Mouse (Mus musculus): ENCODE measurements around the gene Prune1.
A peak's percentile ranks its signal among the peaks of the same experiment; 100 is the strongest.

The Prune1 gene

DNA sequence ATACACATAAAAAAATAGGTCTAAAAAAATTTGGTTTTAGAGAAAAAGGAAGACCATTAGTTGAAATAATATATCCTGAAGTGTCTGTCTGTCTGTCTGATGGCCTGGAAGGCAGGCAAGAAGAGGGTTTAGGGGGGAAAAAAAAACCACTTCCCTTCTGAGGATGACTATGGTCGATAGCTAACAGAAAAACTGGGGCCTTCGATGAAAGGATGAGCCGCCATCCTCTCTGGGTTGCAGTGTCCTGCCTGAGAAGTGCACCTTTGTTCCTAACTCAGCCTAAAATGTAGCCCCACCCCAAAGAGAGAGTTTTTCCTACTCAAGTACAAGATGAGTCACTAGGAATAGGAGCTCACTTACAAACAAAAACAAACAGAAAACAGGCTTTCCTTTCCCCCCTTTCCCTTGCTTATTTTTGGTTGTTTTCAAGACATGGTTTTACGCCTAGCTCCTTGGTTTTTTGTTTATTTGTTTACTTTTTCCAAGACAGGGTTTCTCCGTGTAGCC, 5.4 kb downstream of the Prune1 start:
- no peak for DNase-seq (ENCODE audit: low spot score)

DNA sequence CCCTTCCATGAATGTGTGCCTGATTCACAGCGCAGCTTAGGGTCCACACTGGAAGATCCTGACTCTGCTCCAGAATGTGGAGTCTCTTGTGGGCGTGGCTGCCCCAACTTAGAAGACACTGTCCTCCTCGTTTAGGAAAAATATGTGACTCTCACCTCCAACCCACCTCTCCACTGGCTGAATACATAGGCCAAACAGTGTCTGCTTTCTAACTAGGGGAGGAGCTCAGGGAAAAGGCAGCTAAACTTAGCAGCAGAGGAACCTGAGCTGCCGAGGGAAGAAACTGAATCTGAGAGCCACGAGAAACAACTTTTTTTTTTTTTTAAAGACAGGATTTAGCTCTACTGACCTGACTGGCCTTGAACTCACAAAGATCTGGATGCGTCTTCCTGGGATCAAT, 6.7 kb downstream of the Prune1 start:
- no peak for DNase-seq (ENCODE audit: low spot score)

DNA sequence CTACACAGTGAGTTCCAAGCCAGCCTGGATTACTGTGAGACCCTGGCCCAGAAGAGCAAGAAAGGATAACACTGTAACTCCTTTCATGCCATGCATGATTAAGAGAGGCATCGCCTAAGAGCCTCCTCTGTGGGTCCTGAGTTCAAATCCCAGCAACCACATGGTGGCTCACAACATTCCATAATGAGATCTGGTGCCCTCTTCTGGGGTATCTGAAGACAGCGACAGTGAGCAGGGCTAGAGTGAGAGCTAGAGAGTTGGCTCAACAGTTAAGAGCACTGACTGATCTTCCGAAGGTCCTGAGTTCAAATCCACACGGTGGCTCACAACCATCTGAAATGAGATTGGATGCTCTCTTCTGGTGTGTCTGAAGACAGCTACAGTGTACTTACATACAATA, 7.4 kb downstream of the Prune1 start:
- no peak for DNase-seq (ENCODE audit: low spot score)

DNA sequence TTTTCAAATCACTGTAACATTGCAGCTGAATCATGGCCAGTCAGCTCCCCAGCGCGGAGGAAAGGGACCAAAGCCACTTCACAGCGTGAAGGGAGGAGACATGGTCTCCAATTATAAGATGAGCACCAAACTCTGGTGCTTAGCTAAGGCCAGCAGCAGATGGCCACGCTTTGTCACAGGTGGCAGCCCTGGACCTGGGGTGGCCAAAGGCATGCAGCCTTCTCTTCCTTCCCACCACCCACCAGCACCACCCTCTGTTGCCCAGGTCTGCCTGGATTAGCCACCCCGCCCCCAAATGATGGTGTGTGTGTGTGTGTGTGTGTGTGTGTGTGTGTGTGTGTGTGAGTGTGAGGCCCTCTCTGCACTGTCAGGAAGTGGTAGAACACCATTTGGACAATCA, 8.4 kb downstream of the Prune1 start:
- DNase-seq (ENCODE audit: low spot score) = no peak

DNA sequence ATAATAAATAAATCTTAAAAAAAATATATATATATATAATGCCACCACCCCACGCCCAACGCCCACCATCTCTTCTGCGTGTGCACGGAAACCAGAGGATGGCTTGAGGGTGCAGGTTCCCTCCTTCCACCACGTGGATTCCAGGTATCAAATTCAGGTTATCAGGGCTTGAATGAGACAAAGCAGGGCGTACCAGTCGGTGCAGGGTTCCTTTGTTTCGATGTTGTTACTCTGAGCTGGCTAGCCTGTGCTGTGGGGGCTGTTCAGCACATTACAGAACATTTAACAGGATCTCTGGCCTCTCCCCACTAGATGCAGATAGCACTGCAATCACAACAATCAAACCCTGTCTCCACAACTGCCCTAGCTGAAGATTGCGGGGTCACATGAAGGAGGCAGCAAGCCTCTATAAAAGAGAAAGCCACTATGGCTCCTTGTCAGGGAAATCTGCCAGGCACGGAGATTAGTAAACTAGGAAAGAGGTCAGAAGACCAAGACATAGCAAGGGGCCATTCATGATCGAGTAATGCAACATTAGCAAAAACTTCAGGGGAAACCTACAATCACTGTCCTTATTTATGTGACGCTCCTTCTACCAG, 11.0 kb downstream of the Prune1 start:
- DNase-seq (ENCODE audit: low spot score) = no peak

DNA sequence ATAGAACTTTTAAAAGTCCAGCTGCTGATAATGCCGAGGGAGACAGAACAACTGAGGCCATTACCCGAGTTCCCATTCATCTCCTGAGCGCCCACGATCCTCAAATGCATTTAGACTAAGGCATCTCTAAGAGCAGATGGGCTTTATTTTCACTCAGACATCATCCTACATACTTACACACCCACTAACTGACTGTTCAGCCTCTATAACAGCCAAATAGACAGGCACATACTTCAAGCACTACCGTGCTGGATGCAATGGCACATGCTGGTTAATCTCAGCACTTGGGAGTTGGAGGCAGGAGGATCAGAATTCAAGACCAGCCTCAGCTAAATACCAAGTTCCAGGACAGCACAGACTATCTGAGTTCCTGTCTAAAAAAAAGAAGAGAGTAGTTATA, 12.1 kb downstream of the Prune1 start:
- no peak for DNase-seq (ENCODE audit: low spot score)

DNA sequence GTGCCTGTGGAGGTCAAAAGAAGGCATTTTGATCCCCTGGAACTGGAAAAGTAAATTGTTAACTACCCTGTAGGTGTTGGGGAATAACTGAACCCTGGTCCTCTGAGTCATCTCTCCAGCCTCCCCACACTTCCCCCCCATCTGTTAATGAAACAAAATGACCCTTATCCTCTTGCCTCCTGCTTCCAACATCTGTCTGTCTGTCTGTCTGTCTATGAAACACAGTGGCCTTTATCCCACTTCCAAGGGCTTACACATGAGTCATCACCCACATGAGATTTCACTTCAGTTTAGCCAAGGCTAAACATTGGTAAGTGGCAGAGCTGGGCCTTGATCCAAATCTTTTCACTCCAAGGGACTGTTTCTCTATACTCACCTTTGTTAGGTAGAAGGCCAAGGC, 14.0 kb downstream of the Prune1 start:
- DNase-seq (ENCODE audit: low spot score) = no peak

DNA sequence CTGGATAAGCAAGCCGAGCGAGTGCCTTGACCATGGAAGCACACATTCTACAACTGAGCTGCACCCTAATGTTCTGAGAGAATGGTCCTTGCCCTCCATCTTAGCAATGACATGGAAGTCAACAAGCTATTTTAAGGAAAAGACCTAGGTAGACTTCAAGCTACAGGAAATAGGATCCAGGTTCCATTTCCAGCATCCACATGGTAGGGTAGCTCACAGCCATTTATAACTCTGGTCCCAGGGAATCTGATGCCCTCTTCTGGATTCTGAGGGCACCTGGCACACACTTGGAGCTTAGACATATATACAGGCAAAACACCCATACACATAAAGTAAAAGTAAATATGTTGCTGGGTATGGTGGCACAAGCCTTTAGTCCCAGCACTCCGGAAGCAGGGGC, 15.8 kb downstream of the Prune1 start:
- DNase-seq (ENCODE audit: low spot score) = no peak

DNA sequence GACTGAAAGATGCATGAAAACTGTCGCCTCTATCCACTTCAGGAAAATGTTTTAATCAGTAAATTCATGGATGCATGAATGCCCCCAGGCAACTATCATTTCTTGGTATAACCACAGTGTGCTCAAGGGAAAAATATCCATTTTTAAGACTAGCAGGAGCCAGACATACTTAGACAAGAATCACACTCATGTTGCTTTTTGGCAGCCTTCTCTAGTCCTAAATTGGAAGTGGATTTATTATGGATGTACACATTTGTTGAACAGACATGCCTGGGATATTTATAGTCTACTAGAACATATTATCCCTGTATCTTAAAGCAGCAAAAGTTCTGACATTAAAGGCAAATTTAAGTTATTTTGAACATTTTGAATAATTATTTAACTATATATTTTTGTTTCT, 17.2 kb downstream of the Prune1 start:
- DNase-seq (ENCODE audit: low spot score) = no peak

DNA sequence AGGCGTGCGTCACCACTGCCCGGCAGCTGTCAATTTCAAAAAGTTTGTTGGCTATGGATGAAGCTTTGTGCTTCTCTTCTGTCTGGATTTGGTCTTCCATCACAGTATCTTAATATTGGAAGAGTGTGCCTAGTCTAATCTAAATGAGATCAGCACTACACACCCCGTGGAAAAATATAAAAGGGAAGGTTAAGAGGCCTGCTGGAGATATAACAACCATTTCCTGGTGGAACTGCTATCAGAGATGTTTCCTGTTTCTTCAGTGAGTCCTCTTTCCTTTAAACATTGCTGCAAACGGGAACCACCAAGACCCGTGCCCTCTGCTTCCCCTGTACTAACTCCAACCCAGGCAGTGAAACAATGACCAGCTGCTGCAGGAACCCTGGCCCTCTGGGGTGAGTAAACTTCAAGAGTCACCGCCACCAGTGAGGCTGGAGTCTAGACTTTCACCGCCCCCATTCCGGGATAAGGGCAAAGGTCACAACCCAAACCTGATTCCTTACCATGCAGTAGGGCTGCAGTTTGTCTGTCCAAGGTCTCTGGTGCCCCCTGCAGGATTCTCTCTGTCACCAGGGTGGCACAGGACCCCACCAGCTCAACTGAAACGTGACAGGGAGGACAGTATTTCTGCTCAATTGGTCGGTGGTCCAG, 18.7 kb downstream of the Prune1 start:
- DNase-seq (ENCODE audit: low spot score) = no peak

DNA sequence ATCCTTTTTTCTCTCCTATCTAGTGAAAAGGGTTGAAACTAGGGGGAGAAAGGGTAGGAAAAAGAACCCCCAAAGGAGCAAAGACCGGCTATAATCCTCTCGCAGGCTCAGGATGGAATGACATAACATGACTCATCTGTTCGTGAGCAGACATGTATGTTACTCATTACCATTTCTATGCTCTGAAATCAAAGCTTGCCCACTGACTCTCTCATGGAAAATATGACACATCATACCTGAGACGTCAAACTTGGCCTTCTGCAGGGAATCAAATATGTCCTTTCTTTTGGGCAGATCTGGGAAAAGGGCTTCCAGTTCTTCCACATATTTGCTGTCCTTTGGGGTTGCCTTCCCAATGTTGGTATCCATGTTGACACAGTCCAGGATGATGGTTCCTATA, 19.9 kb downstream of the Prune1 start:
- no peak for DNase-seq (ENCODE audit: low spot score)

DNA sequence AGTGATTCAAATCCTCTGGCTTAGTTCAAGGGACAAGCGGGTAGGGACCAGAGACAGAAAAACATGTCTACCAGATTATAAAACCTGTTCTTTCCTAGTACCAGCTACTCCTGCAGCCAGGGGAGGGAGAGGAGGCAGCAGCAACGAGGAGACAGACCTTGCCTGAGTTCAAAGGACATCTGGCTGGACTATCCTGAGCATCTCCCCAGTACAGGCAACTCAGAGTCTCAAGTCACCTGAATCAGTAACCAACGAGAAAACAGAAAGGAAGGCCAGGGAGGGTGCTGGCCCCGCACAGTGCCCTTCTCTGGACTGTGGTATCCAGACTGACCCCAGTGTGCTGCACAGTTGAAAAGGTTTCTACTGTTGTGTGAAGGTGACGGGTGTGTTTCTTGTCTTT, 24.9 kb downstream of the Prune1 start:
- DNase-seq (ENCODE audit: low spot score) = no peak

DNA sequence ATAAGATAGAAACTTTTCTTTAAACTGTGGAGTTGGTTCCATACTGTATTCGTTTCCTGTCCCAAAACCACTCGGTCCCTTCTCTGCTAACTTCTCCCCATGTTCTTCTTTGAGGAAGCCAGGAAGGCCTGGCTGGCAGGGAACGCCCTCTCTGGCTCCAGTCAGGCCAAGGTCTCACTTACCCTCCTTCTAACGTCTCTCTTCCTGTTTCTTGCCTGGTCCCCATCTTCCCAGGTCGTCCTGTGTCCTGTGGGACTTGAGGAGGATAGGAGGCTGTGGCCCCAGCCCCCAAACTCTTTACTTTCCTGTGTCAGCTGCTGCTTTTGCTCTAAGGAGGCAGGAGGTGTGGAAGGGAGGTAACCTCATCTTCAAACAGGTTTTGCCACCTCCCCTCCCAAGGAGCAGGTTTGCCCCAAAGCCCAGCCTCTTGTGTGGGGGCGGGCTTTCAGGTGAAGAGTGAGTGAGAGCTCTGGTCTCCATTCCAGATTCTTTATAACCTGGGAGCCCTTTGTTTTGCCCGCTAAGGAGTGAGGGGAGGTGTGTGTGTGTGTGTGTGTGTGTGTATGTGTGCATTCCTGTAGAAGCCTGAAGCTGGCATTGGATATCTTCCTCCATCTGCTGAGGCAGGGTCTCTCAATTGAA, 31.0 kb downstream of the Prune1 start, which contains the start of gene Bnipl:
Bnipl (minus strand) TSS at position 411 of the 642 bp plus-strand sequence.
- DNase-seq (ENCODE audit: low spot score) = no peak

DNA sequence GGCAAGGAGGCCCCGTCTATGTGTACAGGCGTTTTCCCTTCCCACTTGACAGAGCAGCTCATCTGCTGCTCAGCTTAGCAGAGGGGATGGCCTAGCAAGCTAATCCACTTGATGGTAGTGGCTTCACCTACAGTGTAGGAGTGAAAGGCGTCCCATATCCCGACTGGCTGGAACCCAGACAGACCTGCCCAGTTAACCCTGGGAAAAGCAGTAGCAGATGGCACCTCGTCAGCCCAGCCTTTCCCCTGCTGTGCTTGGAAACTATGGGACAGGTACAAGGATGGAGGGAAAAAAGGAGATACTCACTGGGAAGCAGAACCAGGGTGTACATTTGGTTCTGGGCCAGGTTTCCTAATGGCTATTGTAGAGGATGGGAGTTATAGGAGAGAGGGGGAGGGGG, 31.5 kb downstream of the Prune1 start:
- DNase-seq (ENCODE audit: low spot score) = no peak

DNA sequence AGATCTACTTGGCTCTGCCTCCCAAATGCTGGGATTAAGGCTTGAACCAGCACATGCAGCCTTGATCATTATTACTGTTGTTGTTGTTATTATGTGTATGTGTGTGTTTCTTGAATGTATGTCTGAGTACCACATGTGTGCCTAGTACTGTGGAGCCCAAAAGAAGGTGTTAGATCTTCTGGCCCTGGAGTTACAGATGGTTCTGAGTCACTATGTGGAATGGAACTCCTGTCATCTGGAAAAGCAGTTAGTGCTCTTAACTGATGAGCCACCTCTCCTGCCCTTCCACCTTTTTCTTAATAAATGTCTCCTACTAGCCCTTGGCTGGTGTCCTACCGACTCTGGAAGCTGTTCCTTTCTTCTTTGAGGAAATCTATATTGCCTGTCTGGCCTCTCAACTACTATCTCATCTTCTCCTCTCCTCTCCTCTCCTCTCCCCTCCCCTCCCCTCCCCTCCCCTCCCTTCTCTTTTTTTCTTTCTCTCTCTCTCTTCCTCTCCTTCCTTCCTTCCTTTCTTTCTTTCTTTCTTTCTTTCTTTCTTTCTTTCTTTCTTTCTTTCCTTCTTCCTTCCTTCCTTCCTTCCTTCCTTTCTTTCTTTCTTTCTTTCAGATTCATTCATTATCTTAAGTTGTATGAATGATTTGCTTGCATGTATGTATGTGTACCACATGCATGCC, 34.1 kb downstream of the Prune1 start:
- no peak for DNase-seq (ENCODE audit: low spot score)

DNA sequence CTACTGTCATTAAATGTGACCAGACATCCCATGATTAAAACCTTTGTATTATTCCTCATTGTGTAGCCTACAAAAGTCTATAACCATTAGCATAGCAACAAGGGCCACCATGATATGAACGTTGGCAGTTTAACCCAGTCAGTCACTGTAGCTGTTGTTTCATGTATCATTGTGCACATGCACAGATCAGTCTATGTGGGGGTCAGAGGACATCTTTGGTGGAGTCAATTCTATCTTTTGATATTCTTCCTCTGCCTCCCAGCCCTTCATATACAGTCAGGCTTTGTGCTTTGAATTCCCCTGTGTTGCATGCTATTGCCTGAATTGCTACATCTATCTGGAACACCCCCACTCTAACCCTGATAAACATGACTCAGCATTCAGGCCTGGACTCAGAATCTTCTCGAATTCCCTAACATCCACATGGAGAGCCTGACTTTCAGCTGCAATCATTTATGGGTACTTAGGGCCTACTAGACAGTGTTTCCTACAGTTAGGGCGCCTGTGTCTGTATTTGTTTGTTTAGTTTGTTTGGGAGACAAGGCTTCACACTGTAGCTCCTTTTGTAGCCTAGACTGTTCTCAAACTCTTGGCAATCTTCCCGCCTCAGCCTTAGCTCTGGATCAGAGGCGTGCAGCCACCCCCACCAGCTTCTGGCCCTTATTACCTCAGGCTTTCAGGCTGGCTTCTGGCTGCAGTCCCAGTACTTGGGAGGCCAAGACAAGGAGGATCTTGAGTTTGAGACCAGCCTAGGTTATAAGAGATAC, 35.2 kb downstream of the Prune1 start:
- peak; percentile 66 for DNase-seq (ENCODE audit: low spot score)

DNA sequence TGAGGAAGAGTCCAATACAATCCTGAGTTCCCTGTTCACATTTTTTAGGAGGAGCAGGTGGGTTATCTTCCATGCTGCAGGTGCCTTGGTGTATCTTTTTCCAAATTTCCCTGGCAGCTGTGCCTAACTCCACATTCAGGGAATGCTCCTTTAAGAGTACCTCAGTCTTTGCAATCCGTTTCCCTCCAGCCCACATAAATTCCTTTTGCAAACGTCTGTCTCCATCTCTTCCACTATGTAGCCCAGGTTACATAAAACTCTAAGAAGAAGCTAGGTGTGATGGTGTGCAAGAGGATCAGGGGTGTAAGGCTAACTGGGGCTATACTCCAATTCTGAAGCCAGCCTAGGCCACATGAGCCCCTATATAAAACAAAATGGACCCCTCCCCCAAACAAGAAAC, 38.8 kb downstream of the Prune1 start:
- no peak for DNase-seq (ENCODE audit: low spot score)

DNA sequence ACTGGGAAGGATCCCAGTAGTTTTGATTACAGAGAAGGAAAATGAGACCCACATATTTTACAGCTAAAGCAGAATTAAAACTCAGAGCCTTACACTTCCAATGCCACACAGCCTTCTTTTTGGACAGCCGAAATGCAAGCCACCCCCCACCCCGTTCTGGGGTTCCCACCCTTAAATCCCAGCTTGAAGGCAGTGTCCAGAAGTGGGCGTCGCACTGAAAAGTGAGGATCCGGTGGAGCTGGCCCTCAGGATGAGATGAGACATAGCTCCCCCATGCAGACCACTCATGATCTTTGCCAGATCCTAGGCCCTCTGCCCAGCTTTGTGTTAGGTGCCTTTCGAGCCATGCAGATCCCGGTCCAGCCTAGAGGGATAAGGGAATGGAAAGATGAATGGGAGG, 40.4 kb downstream of the Prune1 start, which contains the start of gene Gm128:
Gm128 (minus strand) TSS at position 101 of the 400 bp plus-strand sequence.
- DNase-seq (ENCODE audit: low spot score) = no peak

DNA sequence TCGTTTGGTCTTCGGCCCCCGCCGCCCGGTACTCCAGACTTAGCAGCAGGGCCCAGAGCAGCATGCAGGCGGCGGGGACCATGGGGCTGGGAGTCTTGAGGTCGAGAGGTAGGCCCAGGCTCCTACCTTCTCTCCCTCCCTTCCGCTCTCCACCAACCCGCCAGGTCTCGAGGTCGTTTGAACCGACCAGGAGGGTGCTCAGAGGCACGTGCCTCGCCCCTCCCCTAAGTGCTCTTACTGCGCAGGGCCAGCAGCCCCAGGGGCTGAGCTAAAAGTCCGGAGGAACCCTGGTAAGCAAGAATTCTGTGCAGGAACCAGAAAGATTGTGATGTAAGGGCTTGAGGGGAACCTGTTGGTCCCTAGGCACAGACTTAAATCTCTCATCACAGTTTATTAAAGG, 41.0 kb downstream of the Prune1 start:
- DNase-seq (ENCODE audit: low spot score) = no peak

DNA sequence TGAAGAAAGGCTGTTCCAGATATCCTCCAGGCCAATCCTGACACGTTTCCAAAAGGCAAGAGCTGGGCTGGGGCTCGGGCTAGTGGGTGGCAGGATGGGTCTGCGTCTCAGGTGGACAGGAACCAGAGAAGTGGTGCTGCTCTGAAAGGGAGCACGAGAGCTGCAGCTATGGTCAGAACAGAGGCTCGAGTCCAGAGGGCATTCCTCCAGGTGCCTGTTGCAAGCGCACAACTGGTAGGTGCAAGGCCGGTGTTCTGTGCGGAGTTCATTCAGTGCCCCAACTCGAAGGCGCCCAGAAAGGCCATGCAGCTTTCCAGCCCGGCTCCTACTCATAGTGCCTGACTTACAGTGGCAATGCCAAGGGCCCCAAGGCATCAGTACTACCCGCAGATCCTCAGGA, 41.9 kb downstream of the Prune1 start:
- no peak for DNase-seq (ENCODE audit: low spot score)

DNA sequence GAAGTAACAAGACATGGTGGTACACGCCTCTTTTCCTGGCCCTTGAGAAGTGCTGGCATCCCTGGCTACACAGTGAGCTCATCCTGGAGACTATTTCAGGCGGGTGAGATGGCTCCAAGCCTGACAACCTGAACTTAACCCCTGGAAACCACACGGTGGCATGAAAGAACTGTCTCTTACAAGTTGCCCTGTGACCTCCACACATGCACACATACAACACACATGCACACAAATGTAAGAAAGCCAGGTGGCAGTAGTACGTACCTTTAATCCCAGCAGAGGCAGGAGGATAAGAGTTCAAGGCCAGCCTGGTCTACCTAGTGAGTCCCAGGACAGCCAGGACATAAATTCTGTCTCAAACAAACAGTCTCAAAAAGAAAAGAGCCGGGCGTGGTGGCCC, 42.9 kb downstream of the Prune1 start:
- DNase-seq (ENCODE audit: low spot score) = no peak

DNA sequence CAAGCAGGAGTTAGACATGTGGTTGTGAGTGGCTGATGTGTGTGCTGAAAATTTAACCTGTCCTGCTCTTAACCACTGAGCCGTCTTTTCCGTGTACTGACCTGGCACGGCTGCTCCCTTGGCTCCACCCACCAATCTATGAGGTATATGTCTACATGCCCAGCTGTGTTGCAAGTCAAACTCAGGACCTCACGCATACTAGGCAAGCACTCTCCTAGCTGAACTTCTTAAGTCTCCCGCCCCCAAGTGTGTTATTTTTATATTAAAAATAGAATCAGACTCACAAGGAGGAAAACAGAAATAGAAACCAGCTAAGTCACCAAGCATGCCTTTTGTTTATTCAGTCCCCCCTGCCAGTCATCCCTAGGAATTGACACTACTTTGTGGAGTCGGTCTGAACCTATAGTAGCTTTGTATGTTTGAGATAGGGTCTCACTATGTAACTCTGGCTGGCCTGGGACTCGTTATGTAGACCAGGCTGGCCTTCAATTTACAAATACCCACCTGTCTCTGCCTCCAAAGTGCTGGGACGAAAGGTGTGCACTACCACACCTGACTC, 44.3 kb downstream of the Prune1 start:
- DNase-seq (ENCODE audit: low spot score) = no peak
